Mouse (Mus musculus) limb, embryonic 14.5 days (tissue): ENCODE measurements around the gene Itm2c. TPM values are rescaled to one million over a fixed set of nuclear protein-coding genes. Genes with fewer than 3 reads are reported as not detected.

Source experiments
- ATAC-seq: fragments of 200-750 bp; cut with Nextera tagmentation; 2 replicates; pipeline ENCODE4 v1.8.0; 2017; ENCODE audit warnings: low read depth, moderate number of reproducible peaks, moderate TSS enrichment; ENCODE audit not compliant: low FRiP score
- DNase-seq: peaks from one replicate; pipeline ENCODE4 v3.0.0-alpha.2; 2015; ENCODE audit warnings: low spot score
- H3K27ac ChIP-seq: fragments of 300-500 bp; sonication (generic); replicated peaks from 2 replicates; pipeline ENCODE4 v1.5.1; 2014; ENCODE audit warnings: low read depth, mild to moderate bottlenecking, low read length, moderate library complexity, mixed read lengths
- H3K27me3 ChIP-seq: fragments of 300-500 bp; sonication (generic); 2 replicates; pipeline ENCODE4 v1.6.1; 2014; ENCODE audit warnings: low read length, mixed read lengths; ENCODE audit not compliant: control insufficient read depth, insufficient read depth
- H3K36me3 ChIP-seq: fragments of 300-500 bp; sonication (generic); 2 replicates; pipeline ENCODE4 v1.6.1; 2014; ENCODE audit warnings: mild to moderate bottlenecking, low read length, moderate library complexity, mixed read lengths; ENCODE audit not compliant: control insufficient read depth, insufficient read depth
- H3K4me1 ChIP-seq: fragments of 300-500 bp; sonication (generic); 2 replicates; pipeline ENCODE4 v1.6.1; 2014; ENCODE audit warnings: antibody characterized with exemption, low read length, mixed read lengths; ENCODE audit not compliant: control insufficient read depth, insufficient read depth
- H3K4me2 ChIP-seq: fragments of 300-500 bp; sonication (generic); replicated peaks from 2 replicates; pipeline ENCODE4 v1.6.1; 2014; ENCODE audit warnings: low read depth, mild to moderate bottlenecking, low read length, moderate library complexity; ENCODE audit not compliant: severe bottlenecking
- H3K4me3 ChIP-seq: fragments of 300-500 bp; sonication (generic); replicated peaks from 2 replicates; pipeline ENCODE4 v1.5.1; 2014; ENCODE audit warnings: low read length
- H3K9ac ChIP-seq: fragments of 300-500 bp; sonication (generic); 2 replicates; pipeline ENCODE4 v1.6.1; 2014; ENCODE audit warnings: mild to moderate bottlenecking, low read depth, low read length, moderate library complexity; ENCODE audit not compliant: severe bottlenecking
- H3K9me3 ChIP-seq: fragments of 300-500 bp; sonication (generic); 2 replicates; pipeline ENCODE4 v1.6.1; 2016; ENCODE audit warnings: low read length; ENCODE audit not compliant: control insufficient read depth
- POLR2A ChIP-seq: fragments of 200-500 bp; IDR thresholded peaks from 2 replicates; pipeline ENCODE4 v1.8.0; 2012; ENCODE audit warnings: inconsistent platforms, mild to moderate bottlenecking, moderate library complexity, borderline replicate concordance; ENCODE audit not compliant: insufficient read depth, insufficient read length; ENCODE audit errors: extremely low read depth
- WGBS: fragments of 180-500 bp; shearing (Covaris S2); extraction: QIAGEN DNeasy Blood & Tissue Kit; methylation state at CpG from one replicate; pipeline ENCODE4 v1.1.7; 2014; 5-methylcytosine and 5-hydroxymethylcytosine counted together
- polyA plus RNA-seq, 2 experiments: library from polyadenylated mRNA; depleted of rRNA in 1 of 2; stranded (reverse) in 1 of 2; unstranded in 1 of 2; fragments of >200 nt; fragmentation: Nextera tagmentation in 1 of 2; extraction: Ambion mirVana in 1 of 2; gene quantifications; 2 replicates each; pipeline versions ENCODE4 v1.2.1 to v1.2.3; 2012 to 2014

Itm2c gene
- polyA plus RNA-seq, 2 experiments: 181 to 213 TPM

- no peak for ATAC-seq
- H3K4me2 ChIP-seq: no peak overlapping the region
- no peak overlapping the region for H3K27ac ChIP-seq
- H3K4me3 ChIP-seq: no peak overlapping the region
- no peaks in the 10 kb centered on the region for H3K27me3 ChIP-seq
- H3K9me3 ChIP-seq: no peaks in the 10 kb centered on the region
- H3K4me1 ChIP-seq: no peaks in the 10 kb centered on the region
- WGBS: 93% methylated on average over 10 of the region's 10 CpGs
- no peak for TF ChIP-seq POLR2A
- no peak for DNase-seq
- no peak overlapping the region for H3K9ac ChIP-seq
- H3K36me3 ChIP-seq: no peaks in the 10 kb centered on the region
These were observed 29.7 kb upstream of the Itm2c start for GRCm38 (mm10) chr1:85864383-85864782.

- DNase-seq (peak; percentile 4), ATAC-seq (no peak)
- H3K27ac ChIP-seq: no peak overlapping the region
- WGBS: 59% methylated on average over 7 of the region's 7 CpGs
- no peak overlapping the region for H3K4me2 ChIP-seq
- H3K4me1 ChIP-seq: no peaks in the 10 kb centered on the region
- H3K9ac ChIP-seq: no peak overlapping the region
- no peaks in the 10 kb centered on the region for H3K27me3 ChIP-seq
- H3K4me3 ChIP-seq: no peak overlapping the region
- no peak for TF ChIP-seq POLR2A
- no peaks in the 10 kb centered on the region for H3K36me3 ChIP-seq
- H3K9me3 ChIP-seq: no peaks in the 10 kb centered on the region
These were observed 24.1 kb upstream of the Itm2c start for GRCm38 (mm10) chr1:85870001-85870400.

GRCm38 (mm10) chr1:85870546-85870945, 23.5 kb upstream of the Itm2c start:
- no peaks in the 10 kb centered on the region for H3K27me3 ChIP-seq
- TF ChIP-seq POLR2A: no peak
- no peaks in the 10 kb centered on the region; the same call in 1 of the 2 replicates for H3K9me3 ChIP-seq
- ATAC-seq (no peak), DNase-seq (no peak)
- no peak overlapping the region for H3K4me2 ChIP-seq
- H3K4me3 ChIP-seq: no peak overlapping the region
- H3K36me3 ChIP-seq: no peaks in the 10 kb centered on the region
- no peaks in the 10 kb centered on the region for H3K4me1 ChIP-seq
- 77% methylated on average over 2 of the region's 2 CpGs for WGBS
- no peak overlapping the region for H3K9ac ChIP-seq
- no peak overlapping the region for H3K27ac ChIP-seq

GRCm38 (mm10) chr1:85882003-85882402, 12.1 kb upstream of the Itm2c start:
- H3K4me2 ChIP-seq: no peak overlapping the region
- no peak for TF ChIP-seq POLR2A
- H3K4me3 ChIP-seq: no peak overlapping the region
- no peaks in the 10 kb centered on the region for H3K4me1 ChIP-seq
- ATAC-seq: no peak
- DNase-seq: no peak
- no peak overlapping the region for H3K27ac ChIP-seq
- 92% methylated on average over 12 of the region's 12 CpGs for WGBS
- peaks cover 4% of the 10 kb centered on the region; the same call in 1 of the 2 replicates for H3K9me3 ChIP-seq
- H3K27me3 ChIP-seq: no peaks in the 10 kb centered on the region
- H3K9ac ChIP-seq: no peak overlapping the region
- no peaks in the 10 kb centered on the region for H3K36me3 ChIP-seq

- H3K9ac ChIP-seq: no peak overlapping the region
- H3K4me2 ChIP-seq: no peak overlapping the region
- no peak for TF ChIP-seq POLR2A
- no peaks in the 10 kb centered on the region for H3K27me3 ChIP-seq
- H3K9me3 ChIP-seq: no peaks in the 10 kb centered on the region; the same call in 1 of the 2 replicates
- DNase-seq (no peak), ATAC-seq (no peak)
- H3K4me3 ChIP-seq: no peak overlapping the region
- 85% methylated on average over 7 of the region's 7 CpGs for WGBS
- H3K4me1 ChIP-seq: no peaks in the 10 kb centered on the region
- H3K27ac ChIP-seq: no peak overlapping the region
- H3K36me3 ChIP-seq: no peaks in the 10 kb centered on the region
These were observed 6.9 kb upstream of the Itm2c start for GRCm38 (mm10) chr1:85887221-85887620.
